Mouse (Mus musculus): ENCODE measurements around the gene Rragc. TPM values are rescaled to one million over a fixed set of nuclear protein-coding genes. Genes with fewer than 3 reads are reported as not detected.

Gene Rragc
- polyA plus RNA-seq, 1 experiment from 2014 or later = 56.6 TPM

DNA sequence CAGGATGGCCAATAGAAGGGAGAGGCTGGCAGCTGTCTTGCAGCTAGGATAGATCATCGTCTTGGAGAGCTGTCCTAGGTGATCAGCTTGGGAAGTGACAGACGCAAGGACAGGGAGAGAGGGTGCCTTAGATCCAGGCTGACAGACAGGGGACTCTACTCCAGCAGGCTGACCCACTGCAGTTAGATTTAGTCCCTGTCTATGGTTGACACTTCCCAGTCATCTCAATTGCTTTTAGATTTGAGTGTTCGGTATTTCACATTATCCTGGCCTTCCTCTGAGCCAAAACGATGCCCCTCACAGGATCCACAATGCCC lies 40.2 kb downstream of the Rragc start:
- H3K4me1 ChIP-seq = peaks cover 12% of the 10 kb centered on the region; the same call in 1 of the 2 replicates
- H3K9ac ChIP-seq = peak overlapping the region; percentile 3; the same call in 1 of the 2 replicates
- ATAC-seq (ENCODE audit: low FRiP score) = no peak
- H3K27me3 ChIP-seq = peaks cover 40% of the 10 kb centered on the region
- peak overlapping the region; percentile 46; the same call in 1 of the 2 replicates for H3K4me2 ChIP-seq
- WGBS = 53% methylated on average over 4 of the region's 4 CpGs
- no peak overlapping the region for H3K27ac ChIP-seq
- H3K4me3 ChIP-seq (replicated peaks) = no peak overlapping the region
- H3K36me3 ChIP-seq (replicated peaks) = no peaks in the 10 kb centered on the region
- H3K9me3 ChIP-seq = no peaks in the 10 kb centered on the region

DNA sequence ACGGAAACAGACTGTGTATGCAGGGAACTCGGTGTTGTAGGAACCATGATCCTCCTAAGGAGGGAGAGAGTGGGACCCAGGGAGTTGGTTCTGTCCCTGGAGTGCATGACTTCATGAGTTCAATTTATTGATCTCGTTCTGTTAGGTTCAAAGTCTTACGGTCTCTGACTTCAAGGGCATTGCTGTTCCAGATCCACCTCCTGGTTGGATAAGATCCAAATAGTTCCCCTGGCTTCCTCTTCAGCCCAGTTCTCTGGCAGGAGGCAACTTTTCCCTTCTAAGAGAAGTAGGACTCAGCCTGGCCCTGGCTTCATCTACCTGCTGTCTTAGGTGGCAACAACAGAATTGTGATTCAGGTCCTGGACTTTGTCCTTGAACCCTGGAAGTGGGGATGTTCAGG lies 40.6 kb downstream of the Rragc start:
- Histone ChIP-seq H3K36me3 (replicated peaks) (no peaks in the 10 kb centered on the region), H3K4me3 (replicated peaks) (no peak overlapping the region), H3K9ac (no peak overlapping the region), H3K27me3 (peaks cover 40% of the 10 kb centered on the region), H3K9me3 (no peaks in the 10 kb centered on the region), H3K4me1 (peaks cover 15% of the 10 kb centered on the region; the same call in 1 of the 2 replicates), H3K4me2 (no peak overlapping the region), H3K27ac (no peak overlapping the region)
- ATAC-seq (ENCODE audit: low FRiP score) = no peak
- WGBS = 69% methylated on average over 4 of the region's 4 CpGs

DNA sequence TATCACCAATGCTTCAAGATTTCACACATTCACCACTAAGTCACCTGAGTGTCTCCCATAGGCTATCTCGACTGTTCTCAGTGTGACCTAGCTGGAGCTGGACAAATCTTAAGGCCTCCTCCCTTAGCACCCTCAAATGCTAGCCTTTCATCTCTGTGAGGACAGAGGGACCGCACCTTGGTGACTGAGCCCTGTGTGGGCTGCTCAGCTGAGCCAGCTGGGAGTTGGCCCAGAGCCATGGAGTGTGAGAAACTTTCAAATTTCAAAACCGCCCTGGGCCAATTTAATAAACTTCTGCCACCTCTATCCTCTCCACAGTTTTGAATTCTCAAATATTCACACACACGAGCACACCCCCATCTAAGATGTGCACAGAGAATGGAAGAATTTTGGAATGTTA lies 43.7 kb downstream of the Rragc start:
- no peak overlapping the region for H3K9ac ChIP-seq
- H3K4me1 ChIP-seq = peaks cover 19% of the 10 kb centered on the region; the same call in 1 of the 2 replicates
- H3K36me3 ChIP-seq (replicated peaks) = no peaks in the 10 kb centered on the region
- ATAC-seq (ENCODE audit: low FRiP score) = no peak
- H3K27me3 ChIP-seq = peaks cover 44% of the 10 kb centered on the region
- H3K9me3 ChIP-seq = no peaks in the 10 kb centered on the region
- 71% methylated on average over 4 of the region's 4 CpGs for WGBS
- H3K4me2 ChIP-seq = no peak overlapping the region
- no peak overlapping the region for H3K27ac ChIP-seq
- H3K4me3 ChIP-seq (replicated peaks) = no peak overlapping the region

DNA sequence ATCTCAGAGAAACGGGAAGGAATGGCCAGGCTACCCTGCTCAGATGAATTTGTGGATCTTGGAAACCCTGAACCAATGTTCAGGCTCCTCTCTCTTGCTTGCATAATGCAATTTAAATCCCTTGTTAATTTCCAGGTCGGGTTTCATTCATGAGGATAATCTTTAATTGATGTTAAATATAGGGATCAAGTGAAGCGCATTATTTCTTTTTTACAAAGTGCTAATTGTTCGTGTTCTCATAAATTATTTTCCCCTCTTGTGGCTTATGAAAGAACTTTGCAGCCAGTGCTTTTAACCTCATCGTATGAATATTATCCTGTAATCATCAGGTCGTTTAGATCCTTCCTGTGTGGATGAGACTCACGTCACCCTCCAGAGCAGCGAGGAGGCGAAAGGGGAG lies 45.5 kb downstream of the Rragc start:
- Histone ChIP-seq H3K4me1 (0 out of 2 replicates have a peak, but pooled peaks cover 10% of the 10 kb centered on the region), H3K9ac (no peak overlapping the region), H3K36me3 (replicated peaks) (no peaks in the 10 kb centered on the region), H3K27me3 (peaks cover 40% of the 10 kb centered on the region), H3K27ac (no peak overlapping the region), H3K4me3 (replicated peaks) (no peak overlapping the region), H3K9me3 (no peaks in the 10 kb centered on the region), H3K4me2 (no peak overlapping the region)
- no peak for ATAC-seq (ENCODE audit: low FRiP score)
- WGBS = 29% methylated on average over 9 of the region's 9 CpGs

- ATAC-seq (ENCODE audit: low FRiP score) = no peak
- H3K4me3 ChIP-seq (replicated peaks) = no peak overlapping the region
- H3K4me1 ChIP-seq = peaks cover 18% of the 10 kb centered on the region
- 74% methylated on average over 8 of the region's 8 CpGs for WGBS
- no peaks in the 10 kb centered on the region for H3K36me3 ChIP-seq (replicated peaks)
- peaks cover 43% of the 10 kb centered on the region for H3K27me3 ChIP-seq
- no peak overlapping the region for H3K9ac ChIP-seq
- no peak overlapping the region for H3K4me2 ChIP-seq
- no peaks in the 10 kb centered on the region for H3K9me3 ChIP-seq
- H3K27ac ChIP-seq = no peak overlapping the region
These were observed 51.5 kb downstream of the Rragc start for GRCm38 (mm10) chr4:123968663-123969321.

- Histone ChIP-seq H3K9me3 (no peaks in the 10 kb centered on the region), H3K4me3 (replicated peaks) (no peak overlapping the region), H3K36me3 (replicated peaks) (no peaks in the 10 kb centered on the region), H3K27ac (no peak overlapping the region), H3K9ac (no peak overlapping the region), H3K4me2 (no peak overlapping the region), H3K27me3 (peaks cover 45% of the 10 kb centered on the region), H3K4me1 (peaks cover 18% of the 10 kb centered on the region)
- 79% methylated on average over 7 of the region's 7 CpGs for WGBS
- ATAC-seq (ENCODE audit: low FRiP score) = no peak
These were observed 52.2 kb downstream of the Rragc start for GRCm38 (mm10) chr4:123969458-123969857.

DNA sequence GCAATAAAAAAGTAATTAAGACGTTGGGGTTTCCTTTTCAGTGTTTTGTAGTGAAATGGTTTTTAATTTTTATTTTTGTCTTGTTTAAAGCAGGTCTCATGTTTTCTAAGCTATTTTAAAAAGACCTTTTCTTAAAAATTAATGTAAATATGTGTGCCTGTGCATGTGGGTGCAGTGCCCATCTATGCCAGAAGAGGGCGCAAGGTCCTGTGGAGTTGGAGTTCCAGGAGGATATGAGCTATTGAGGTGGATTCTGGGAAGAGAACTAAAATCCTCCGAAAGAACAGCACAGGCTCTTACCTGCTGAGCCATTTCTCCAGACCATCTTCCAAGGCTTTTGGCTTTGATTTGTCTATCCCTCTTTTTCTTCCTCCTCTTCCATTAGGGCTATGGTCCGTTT lies 53.8 kb downstream of the Rragc start:
- H3K9ac ChIP-seq = no peak overlapping the region
- no peak for ATAC-seq (ENCODE audit: low FRiP score)
- peaks cover 15% of the 10 kb centered on the region for H3K4me1 ChIP-seq
- H3K4me2 ChIP-seq = no peak overlapping the region
- 84% methylated on average over 4 of the region's 4 CpGs for WGBS
- no peaks in the 10 kb centered on the region for H3K36me3 ChIP-seq (replicated peaks)
- no peak overlapping the region for H3K4me3 ChIP-seq (replicated peaks)
- H3K27me3 ChIP-seq = peaks cover 34% of the 10 kb centered on the region
- no peak overlapping the region for H3K27ac ChIP-seq
- no peaks in the 10 kb centered on the region for H3K9me3 ChIP-seq

DNA sequence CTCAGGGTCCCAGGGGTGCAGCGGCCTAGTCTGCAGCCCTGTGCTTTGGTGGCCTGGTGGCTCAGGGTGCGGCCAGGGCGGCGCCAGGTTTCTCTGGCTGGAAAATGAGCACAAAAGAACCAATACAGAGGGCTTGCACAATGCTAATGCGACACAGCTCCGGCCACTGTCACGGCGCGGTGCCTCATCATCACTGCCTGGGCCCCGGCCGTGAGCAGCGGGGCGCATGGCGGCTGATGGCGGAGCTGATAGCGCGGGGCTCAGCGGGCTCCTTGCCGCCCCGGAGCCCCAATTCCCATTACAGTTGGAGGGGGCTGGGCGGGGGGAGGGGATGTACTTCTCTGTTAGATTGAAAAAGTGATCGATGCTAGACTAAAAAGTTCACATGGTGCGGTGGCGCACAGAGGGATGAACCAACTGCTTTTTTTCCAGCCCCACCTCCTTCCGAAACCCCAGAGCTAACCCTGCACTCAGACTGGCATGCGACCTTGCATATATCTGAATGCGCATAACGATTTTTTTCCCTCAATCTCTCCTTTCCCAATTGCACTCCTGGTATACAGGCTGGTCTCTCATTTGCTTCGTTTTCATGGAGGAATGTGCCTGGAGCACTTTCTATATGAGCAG lies 55.3 kb downstream of the Rragc start:
- peak; percentile 60 for ATAC-seq (ENCODE audit: low FRiP score)
- 7% methylated on average over 29 of the region's 29 CpGs for WGBS
- Histone ChIP-seq H3K9me3 (no peaks in the 10 kb centered on the region), H3K27ac (no peak overlapping the region), H3K27me3 (peaks cover 25% of the 10 kb centered on the region), H3K4me2 (peak overlapping the region; percentile 61), H3K36me3 (replicated peaks) (no peaks in the 10 kb centered on the region), H3K4me1 (peaks cover 15% of the 10 kb centered on the region), H3K4me3 (replicated peaks) (peak overlapping the region; percentile 32), H3K9ac (peak overlapping the region; percentile 22; the same call in 1 of the 2 replicates)

DNA sequence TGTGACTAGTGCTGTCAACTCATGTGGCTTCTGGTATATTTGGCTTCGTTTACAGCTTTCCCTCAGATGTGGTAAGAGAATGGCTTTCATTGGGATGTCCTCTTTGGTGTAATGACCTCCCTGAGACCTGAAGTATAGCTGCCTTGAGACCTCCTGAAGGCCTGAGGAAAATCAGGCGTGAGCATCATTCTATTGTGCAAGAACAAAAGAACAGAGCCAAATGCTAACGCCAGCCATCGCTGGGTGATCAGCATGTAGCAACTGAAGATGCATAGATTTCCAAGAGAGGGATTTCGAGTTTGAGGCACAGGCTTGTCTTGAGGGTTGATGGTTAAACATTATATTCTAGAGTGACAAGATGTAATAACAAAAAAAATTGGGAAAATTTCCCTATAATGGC lies 64.9 kb downstream of the Rragc start:
- H3K4me1 ChIP-seq = peaks cover 8% of the 10 kb centered on the region
- WGBS = 39% methylated on average over 5 of the region's 5 CpGs
- ATAC-seq (ENCODE audit: low FRiP score) = no peak
- no peak overlapping the region for H3K4me2 ChIP-seq
- H3K36me3 ChIP-seq (replicated peaks) = no peaks in the 10 kb centered on the region
- peaks cover 9% of the 10 kb centered on the region; the same call in 1 of the 2 replicates for H3K27me3 ChIP-seq
- no peaks in the 10 kb centered on the region for H3K9me3 ChIP-seq
- H3K9ac ChIP-seq = no peak overlapping the region
- H3K4me3 ChIP-seq (replicated peaks) = no peak overlapping the region
- H3K27ac ChIP-seq = no peak overlapping the region

Other genes with a start within 250 kb of the Rragc start
- gene Macf1, start 233.1 kb upstream of the Rragc start, polyA plus RNA-seq (2016; fragmentation: Nextera tagmentation; extraction: Ambion mirVana) = 75.6 and 77.9 TPM in 2 replicates
- gene Ndufs5, start 199.2 kb upstream of the Rragc start, polyA plus RNA-seq (2016; fragmentation: Nextera tagmentation; extraction: Ambion mirVana) = 315 and 318 TPM in 2 replicates
- 89.8 and 91.1 TPM in 2 replicates for gene Akirin1, start 167.1 kb upstream of the Rragc start, polyA plus RNA-seq (2016; fragmentation: Nextera tagmentation; extraction: Ambion mirVana)
- 0.88 and 1.0 TPM in 2 replicates for gene Rhbdl2, start 129.6 kb upstream of the Rragc start, polyA plus RNA-seq (2016; fragmentation: Nextera tagmentation; extraction: Ambion mirVana)
- gene 4933427I04Rik, start 57.8 kb upstream of the Rragc start, polyA plus RNA-seq (2016; fragmentation: Nextera tagmentation; extraction: Ambion mirVana) = 0.09 TPM in 1 of 2 replicates, not detected in the other
- 49.4 and 50.2 TPM in 2 replicates for gene Mycbp, start 12.6 kb upstream of the Rragc start, polyA plus RNA-seq (2016; fragmentation: Nextera tagmentation; extraction: Ambion mirVana)
- not detected in 2 replicates for gene 4930535I16Rik, start 576 bp downstream of the Rragc start, polyA plus RNA-seq (2016; fragmentation: Nextera tagmentation; extraction: Ambion mirVana)

Measured in forebrain, embryonic 12.5 days (tissue).